Mouse (Mus musculus) liver, adult 2 months (tissue): ENCODE measurements around the gene Chp2.
"Not testable (repeated sequence)": the region's sequence is repeated elsewhere in the genome, so short reads cannot be mapped to it uniquely, and the experiment has no call there.

Source experiments
- CTCF ChIP-seq: fragments of 200-500 bp; IDR thresholded peaks from 2 replicates; pipeline ENCODE4 v1.5.1; 2011; ENCODE audit warnings: low read depth, low read length, control low read depth
- POLR2A ChIP-seq: fragments of 200-500 bp; IDR thresholded peaks from 2 replicates; pipeline ENCODE4 v1.6.1; 2011; ENCODE audit warnings: low read length, control low read depth; ENCODE audit not compliant: insufficient read depth; ENCODE audit errors: extremely low read depth

DNA sequence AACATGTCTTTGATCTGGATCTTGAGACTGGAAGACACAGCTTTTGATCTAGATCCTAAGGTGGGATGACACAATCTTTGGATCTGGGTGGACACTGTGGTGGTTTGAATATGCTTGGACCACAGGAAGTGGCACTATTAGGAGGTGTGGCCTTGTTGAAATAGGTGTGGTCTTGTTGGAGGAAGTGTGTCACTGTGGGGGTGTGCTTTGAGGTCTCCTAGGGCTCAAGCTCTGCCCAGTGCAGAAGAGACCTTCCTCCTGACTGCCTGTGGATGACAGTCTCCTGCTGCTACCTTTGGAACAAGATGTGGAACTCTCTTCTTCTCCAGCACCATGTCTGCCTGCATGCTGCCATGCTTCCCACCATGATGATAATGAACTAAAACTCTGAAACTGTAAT, 23.4 kb downstream of the Chp2 start:
- not testable (repeated sequence) for TF ChIP-seq CTCF, POLR2A
